In the genomic region with DNA sequence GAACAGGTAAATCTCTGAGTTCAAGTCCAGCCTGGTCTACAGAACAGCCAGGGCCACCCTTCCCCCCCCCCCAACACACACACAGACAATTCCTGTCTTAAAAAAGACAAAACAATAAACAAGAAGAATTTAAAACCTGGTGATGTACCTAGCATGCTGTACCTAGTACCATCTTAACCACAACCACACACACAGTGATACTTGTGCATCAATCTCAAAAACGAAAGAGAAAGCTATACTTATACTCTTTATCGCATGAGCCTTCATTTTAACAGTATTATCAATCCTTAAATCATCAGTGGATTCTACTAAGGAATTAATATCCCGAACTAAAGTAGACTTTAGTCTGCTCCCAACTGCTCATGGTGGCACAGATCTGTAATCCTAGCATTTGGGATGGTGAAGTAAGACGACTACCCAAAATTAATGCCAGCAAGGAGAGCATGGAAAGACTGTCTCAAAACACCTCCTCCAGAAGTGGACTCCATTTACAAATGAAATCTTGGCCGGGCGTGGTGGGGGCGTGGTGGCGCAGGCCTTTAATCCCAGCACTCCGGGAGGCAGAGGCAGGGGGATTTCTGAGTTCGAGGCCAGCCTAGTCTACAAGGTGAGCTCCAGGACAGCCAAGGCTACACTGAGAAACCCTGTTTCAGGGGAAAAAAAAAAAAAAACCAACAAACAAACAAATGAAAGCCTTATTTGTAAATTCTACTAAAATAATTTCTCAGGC, we compare ENCODE assay signal across 8 mouse cellular contexts. TPM values are rescaled to one million over a fixed set of nuclear protein-coding genes. Genes with fewer than 3 reads are reported as not detected.
DNase-seq lines count a peak whose midpoint lies in the region; ATAC-seq and TF ChIP-seq lines count a peak whose summit lies in the region.
"Had no signal": no experiment of that assay in that cellular context is flagged by ENCODE, and none has a peak within 500 bp of the region (broad histone marks: within the 10 kb centered on the region; RNA-seq: fewer than 3 reads in every experiment).

No protein-coding gene starts in this region.

- TF ChIP-seq CTCF in cerebellum, adult 2 months (IDR thresholded peaks at IDR 0.05; ENCODE audit: borderline replicate concordance, insufficient read depth, low read depth, low read length), result no peak

- WGBS in forebrain, embryonic 15.5 days, result 83% methylated on average over 10 of the region's 10 CpGs
- 73% methylated on average over 10 of the region's 10 CpGs for WGBS in liver, embryonic 16.5 days (ENCODE audit: insufficient replicate concordance)
- WGBS in cerebellum, adult 2 months, result 68% methylated on average over 10 of the region's 10 CpGs

- H3K4me1 ChIP-seq in forebrain, embryonic 15.5 days, result peaks cover 26% of the 10 kb centered on the region
- H3K4me1 ChIP-seq in liver, embryonic 16.5 days (ENCODE audit: control insufficient read depth, low read depth, low read length), result peaks cover 15% of the 10 kb centered on the region
- no peaks in the 10 kb centered on the region for H3K4me1 ChIP-seq in cerebellum, adult 2 months (ENCODE audit: control insufficient read depth, insufficient read depth, low read length)

- H3K4me2 ChIP-seq in forebrain, embryonic 15.5 days (replicated peaks), result peak overlapping the region; percentile 61
- peak overlapping the region; percentile 95 for H3K4me2 ChIP-seq in liver, embryonic 16.5 days (ENCODE audit: low read depth, low read length)

- no peak for TF ChIP-seq POLR2A in cerebellum, adult 2 months (IDR thresholded peaks at IDR 0.05; ENCODE audit: borderline replicate concordance, insufficient read depth, low read length)

- DNase-seq in CD4-positive helper T cell, adult 2 months (ENCODE audit: low read depth, low spot score), result peak; percentile 62
- DNase-seq in ovary, postnatal 10 days (ENCODE audit: low spot score), result no peak
- no peak for DNase-seq in c-Kit-positive CD71-positive TER-119-positive erythroid progenitor cells, embryonic 14.5 days (ENCODE audit: low spot score)
- no peak for DNase-seq in cerebellum, adult 2 months
- DNase-seq: cerebellum, adult 18-20 months had no signal

- 0 out of 2 replicates have a peak, but pooled peaks cover 7% of the 10 kb centered on the region for H3K36me3 ChIP-seq in forebrain, embryonic 15.5 days
- H3K36me3 ChIP-seq in liver, embryonic 16.5 days (ENCODE audit: control insufficient read depth, insufficient read depth), result no peaks in the 10 kb centered on the region

- peak; percentile 65 for ATAC-seq in CD4-positive, CD25-positive, alpha-beta regulatory T cell, adult 4 months
- no peak for ATAC-seq in forebrain, embryonic 15.5 days (replicated peaks)
- ATAC-seq in liver, embryonic 16.5 days (ENCODE audit: low read depth), result no peak

- peak overlapping the region; percentile 90 for H3K4me3 ChIP-seq in forebrain, embryonic 15.5 days
- H3K4me3 ChIP-seq in liver, embryonic 16.5 days (ENCODE audit: low read depth, low read length), result peak overlapping the region; percentile 5; the same call in 1 of the 2 replicates
- H3K4me3 ChIP-seq in cerebellum, adult 2 months (replicated peaks; ENCODE audit: insufficient read depth, low read depth, low read length), result no peak overlapping the region

- 0 out of 2 replicates have a peak overlapping the region, but pooled peaks have one; percentile 99 for H3K27ac ChIP-seq in forebrain, embryonic 15.5 days (replicated peaks)
- H3K27ac ChIP-seq in liver, embryonic 16.5 days (ENCODE audit: low read length), result no peak overlapping the region
- H3K27ac ChIP-seq in cerebellum, adult 2 months (ENCODE audit: insufficient read depth, low read length), result no peak overlapping the region

- H3K9me3 ChIP-seq in forebrain, embryonic 15.5 days, result no peaks in the 10 kb centered on the region
- no peaks in the 10 kb centered on the region for H3K9me3 ChIP-seq in liver, embryonic 16.5 days (replicated peaks; ENCODE audit: control insufficient read depth, low read length)

- H3K9ac ChIP-seq in forebrain, embryonic 15.5 days (replicated peaks), result no peak overlapping the region
- no peak overlapping the region for H3K9ac ChIP-seq in liver, embryonic 16.5 days (ENCODE audit: low read depth, low read length)

- H3K27me3 ChIP-seq in forebrain, embryonic 15.5 days, result no peaks in the 10 kb centered on the region
- H3K27me3 ChIP-seq in liver, embryonic 16.5 days (ENCODE audit: control insufficient read depth, insufficient read depth, low read depth, low read length), result no peaks in the 10 kb centered on the region
- no peaks in the 10 kb centered on the region for H3K27me3 ChIP-seq in cerebellum, adult 2 months (ENCODE audit: control insufficient read depth, insufficient read depth, low read length)

RNA-seq across cellular contexts. Expression of a gene that starts 1.7 kb away (rescaled TPM):
- polyA plus RNA-seq in CD4-positive, CD25-positive, alpha-beta regulatory T cell, adult 4 months (2017; shearing (Covaris generic)), result 10 to 100 TPM; 22.0 to 28.5 TPM
- 36.7 and 37.4 TPM in 2 replicates for polyA plus RNA-seq in forebrain, embryonic 15.5 days (2015; fragmentation: Nextera tagmentation; extraction: Ambion mirVana)
- polyA plus RNA-seq in liver, embryonic 16.5 days (2015; fragmentation: Nextera tagmentation; extraction: Ambion mirVana), result 4.5 and 4.7 TPM in 2 replicates
- polyA plus RNA-seq in cerebellum, adult 2 months (2012; rRNA removed), result 8.9 and 9.4 TPM in 2 replicates

RNA-seq across cellular contexts. Expression of a gene that starts 12.5 kb away (rescaled TPM):
- polyA plus RNA-seq in CD4-positive, CD25-positive, alpha-beta regulatory T cell, adult 4 months (2017; shearing (Covaris generic)), result not detected
- not detected in 2 replicates for polyA plus RNA-seq in forebrain, embryonic 15.5 days (2015; fragmentation: Nextera tagmentation; extraction: Ambion mirVana)
- polyA plus RNA-seq in liver, embryonic 16.5 days (2015; fragmentation: Nextera tagmentation; extraction: Ambion mirVana), result 0.14 TPM in 1 of 2 replicates, not detected in the other
- polyA plus RNA-seq in cerebellum, adult 2 months (2012; rRNA removed), result not detected in 2 replicates
